ENCODE assay signal across 8 mouse cellular contexts in genomic region chr10:57795542-57795941, GRCm38 (mm10). TPM values are rescaled to one million over a fixed set of nuclear protein-coding genes. Genes with fewer than 3 reads are reported as not detected.
DNase-seq lines count a peak whose midpoint lies in the region; ATAC-seq and TF ChIP-seq lines count a peak whose summit lies in the region.

No protein-coding gene starts in this region.

- DNase-seq in cerebellum, adult 9-11 months: peak; percentile 12
- no peak for DNase-seq in cerebellum, postnatal 10 days
- DNase-seq in heart, postnatal 0 days (ENCODE audit: low spot score): no peak
- no peak for DNase-seq in right cerebral cortex, postnatal 25 days
- no peak for DNase-seq in embryo, embryonic 10 days (ENCODE audit: low spot score)

- peak; percentile 10 for ATAC-seq in CD4-positive, CD25-positive, alpha-beta regulatory T cell, adult 4 months
- no peak for ATAC-seq in heart, postnatal 0 days (ENCODE audit: insufficient read depth, low read depth)
- ATAC-seq in limb, embryonic 12.5 days (ENCODE audit: insufficient number of reproducible peaks, insufficient read depth, low FRiP score, low TSS enrichment, low read depth): no peak
- no peak for ATAC-seq in midbrain, embryonic 16.5 days

- peaks cover 5% of the 10 kb centered on the region; the same call in 1 of the 2 replicates for H3K4me1 ChIP-seq in heart, postnatal 0 days (ENCODE audit: control insufficient read depth, insufficient read depth)
- peaks cover 16% of the 10 kb centered on the region for H3K4me1 ChIP-seq in limb, embryonic 12.5 days (replicated peaks)
- H3K4me1 ChIP-seq in midbrain, embryonic 16.5 days (ENCODE audit: control insufficient read depth, insufficient read depth, low read length): peaks cover 7% of the 10 kb centered on the region

- no peak for TF ChIP-seq CTCF in heart, postnatal 0 days (IDR thresholded peaks at IDR 0.05; ENCODE audit: low read depth)

- peak overlapping the region; percentile 90 for H3K4me2 ChIP-seq in heart, postnatal 0 days (ENCODE audit: low read depth, low read length)
- H3K4me2 ChIP-seq in limb, embryonic 12.5 days: peak overlapping the region; percentile 98
- peak overlapping the region; percentile 96 for H3K4me2 ChIP-seq in midbrain, embryonic 16.5 days (ENCODE audit: low read length)

- H3K9ac ChIP-seq in heart, postnatal 0 days (replicated peaks; ENCODE audit: low read depth, low read length): peak overlapping the region; percentile 78
- peak overlapping the region; percentile 61; the same call in 1 of the 2 replicates for H3K9ac ChIP-seq in limb, embryonic 12.5 days (replicated peaks)
- no peak overlapping the region for H3K9ac ChIP-seq in midbrain, embryonic 16.5 days (ENCODE audit: low read depth, low read length)

- no peaks in the 10 kb centered on the region for H3K9me3 ChIP-seq in heart, postnatal 0 days (replicated peaks; ENCODE audit: control insufficient read depth, low read length)
- H3K9me3 ChIP-seq in limb, embryonic 12.5 days: no peaks in the 10 kb centered on the region
- H3K9me3 ChIP-seq in midbrain, embryonic 16.5 days (replicated peaks; ENCODE audit: control insufficient read depth, low read length, poor library complexity, severe bottlenecking): no peaks in the 10 kb centered on the region

- H3K4me3 ChIP-seq in heart, postnatal 0 days (ENCODE audit: low read depth, low read length): peak overlapping the region; percentile 61
- peak overlapping the region; percentile 60 for H3K4me3 ChIP-seq in limb, embryonic 12.5 days (replicated peaks)
- peak overlapping the region; percentile 63 for H3K4me3 ChIP-seq in midbrain, embryonic 16.5 days (ENCODE audit: low read depth, low read length)

- no peaks in the 10 kb centered on the region for H3K36me3 ChIP-seq in heart, postnatal 0 days (replicated peaks; ENCODE audit: control insufficient read depth, insufficient read depth, low read length)
- H3K36me3 ChIP-seq in limb, embryonic 12.5 days: no peaks in the 10 kb centered on the region
- no peaks in the 10 kb centered on the region for H3K36me3 ChIP-seq in midbrain, embryonic 16.5 days (ENCODE audit: control insufficient read depth, insufficient read depth, low read length)

- TF ChIP-seq EP300 in heart, postnatal 0 days (IDR thresholded peaks at IDR 0.05; ENCODE audit: low read depth): no peak

- peak overlapping the region; percentile 88 for H3K27ac ChIP-seq in heart, postnatal 0 days (ENCODE audit: low read depth)
- H3K27ac ChIP-seq in limb, embryonic 12.5 days: no peak overlapping the region
- no peak overlapping the region for H3K27ac ChIP-seq in midbrain, embryonic 16.5 days (ENCODE audit: low read length)

- H3K27me3 ChIP-seq in heart, postnatal 0 days (ENCODE audit: control insufficient read depth, insufficient read depth, low read length): no peaks in the 10 kb centered on the region
- H3K27me3 ChIP-seq in limb, embryonic 12.5 days: 0 out of 2 replicates have a peak, but pooled peaks cover 2% of the 10 kb centered on the region
- H3K27me3 ChIP-seq in midbrain, embryonic 16.5 days (ENCODE audit: control insufficient read depth, insufficient read depth, low read depth, low read length): no peaks in the 10 kb centered on the region

- 18% methylated on average over 4 of the region's 4 CpGs for WGBS in heart, postnatal 0 days
- WGBS in limb, embryonic 12.5 days: 23% methylated on average over 4 of the region's 4 CpGs
- 47% methylated on average over 4 of the region's 4 CpGs for WGBS in midbrain, embryonic 16.5 days

RNA-seq across cellular contexts. Expression of gene Smpdl3a, which starts 1.4 kb away (rescaled TPM):
- 100 to 1,000 TPM; 136 to 158 TPM for polyA plus RNA-seq in CD4-positive, CD25-positive, alpha-beta regulatory T cell, adult 4 months (2017; shearing (Covaris generic))
- total RNA-seq in heart, postnatal 0 days (2014; rRNA removed; ENCODE audit: low replicate concordance): 59.4 and 73.4 TPM in 2 replicates
- 51.7 and 51.8 TPM in 2 replicates for polyA plus RNA-seq in heart, postnatal 0 days (2015; fragmentation: Nextera tagmentation; extraction: Ambion mirVana)
- 7.9 and 8.2 TPM in 2 replicates for polyA plus RNA-seq in limb, embryonic 12.5 days (2016; fragmentation: Nextera tagmentation; extraction: Ambion mirVana)
- 22.6 and 26.2 TPM in 2 replicates for polyA plus RNA-seq in midbrain, embryonic 16.5 days (2015; fragmentation: Nextera tagmentation; extraction: Ambion mirVana)

RNA-seq across cellular contexts. Expression of gene Fabp7, which starts 10.9 kb away (rescaled TPM):
- not detected for polyA plus RNA-seq in CD4-positive, CD25-positive, alpha-beta regulatory T cell, adult 4 months (2017; shearing (Covaris generic))
- 7.9 and 9.8 TPM in 2 replicates for total RNA-seq in heart, postnatal 0 days (2014; rRNA removed; ENCODE audit: low replicate concordance)
- polyA plus RNA-seq in heart, postnatal 0 days (2015; fragmentation: Nextera tagmentation; extraction: Ambion mirVana): 7.3 and 11.3 TPM in 2 replicates
- 2.9 and 8.4 TPM in 2 replicates for polyA plus RNA-seq in limb, embryonic 12.5 days (2016; fragmentation: Nextera tagmentation; extraction: Ambion mirVana)
- polyA plus RNA-seq in midbrain, embryonic 16.5 days (2015; fragmentation: Nextera tagmentation; extraction: Ambion mirVana): 1,482 and 1,875 TPM in 2 replicates

Comparison
In these comparisons a context has a peak if more than half of its experiments do, and no peak if none do; other contexts are left out.
1. RNA of gene Fabp7, which starts 10.9 kb away (polyA plus RNA-seq): 1,482 to 1,875 TPM in midbrain, embryonic 16.5 days; 2.9 to 8.4 TPM in limb, embryonic 12.5 days, 7.3 to 11.3 TPM in heart, postnatal 0 days and not detected in CD4-positive, CD25-positive, alpha-beta regulatory T cell, adult 4 months; every median in the first group is over 100 times any median in the second.
2. Peak in every context shown above with its lines, with median percentiles within 50 percentile points of each other: H3K4me2 ChIP-seq and H3K4me3 ChIP-seq.